Comparison of ENCODE assay signal across 9 mouse cellular contexts in genomic region chr2:84887411-84888271, GRCm38 (mm10). TPM values are rescaled to one million over a fixed set of nuclear protein-coding genes. Genes with fewer than 3 reads are reported as not detected.
DNase-seq lines count a peak whose midpoint lies in the region; ATAC-seq and TF ChIP-seq lines count a peak whose summit lies in the region.
"Had no signal": no experiment of that assay in that cellular context is flagged by ENCODE, and none has a peak within 500 bp of the region (broad histone marks: within the 10 kb centered on the region; RNA-seq: fewer than 3 reads in every experiment).

No protein-coding gene starts in this region.

- H3K4me3 ChIP-seq in thymus, adult 2 months (ENCODE audit: control insufficient read depth, insufficient read depth, low read length), result peak overlapping the region; percentile 28
- peak overlapping the region; percentile 62 for H3K4me3 ChIP-seq in heart, embryonic 16.5 days (ENCODE audit: low read length)
- peak overlapping the region; percentile 23 for H3K4me3 ChIP-seq in macrophage (ENCODE audit: inconsistent target)
- peak overlapping the region; percentile 58 for H3K4me3 ChIP-seq in stomach, embryonic 14.5 days (ENCODE audit: low read depth, low read length)

- H3K4me1 ChIP-seq in thymus, adult 2 months (replicated peaks; ENCODE audit: control insufficient read depth, insufficient read depth, low read length), result peaks cover 14% of the 10 kb centered on the region
- peaks cover 26% of the 10 kb centered on the region for H3K4me1 ChIP-seq in heart, embryonic 16.5 days (ENCODE audit: control insufficient read depth, insufficient read depth, low read length)
- H3K4me1 ChIP-seq in stomach, embryonic 14.5 days (ENCODE audit: control insufficient read depth, insufficient read depth, low read length), result peaks cover 21% of the 10 kb centered on the region

- no peak overlapping the region for H3K27ac ChIP-seq in thymus, adult 2 months (ENCODE audit: control insufficient read depth, insufficient read depth, low read length)
- no peak overlapping the region for H3K27ac ChIP-seq in heart, embryonic 16.5 days (ENCODE audit: low read length)
- no peak overlapping the region for H3K27ac ChIP-seq in macrophage
- H3K27ac ChIP-seq in stomach, embryonic 14.5 days (ENCODE audit: low read length), result no peak overlapping the region

- no peaks in the 10 kb centered on the region for H3K36me3 ChIP-seq in thymus, adult 2 months (ENCODE audit: control insufficient read depth, insufficient read depth, low read length)
- H3K36me3 ChIP-seq in heart, embryonic 16.5 days (ENCODE audit: control insufficient read depth, insufficient read depth), result no peaks in the 10 kb centered on the region
- H3K36me3 ChIP-seq in macrophage (ENCODE audit: inconsistent target), result no peaks in the 10 kb centered on the region
- H3K36me3 ChIP-seq in stomach, embryonic 14.5 days (ENCODE audit: control insufficient read depth, insufficient read depth, low read length), result no peaks in the 10 kb centered on the region

- no peak for TF ChIP-seq POLR2A in thymus, adult 2 months (IDR thresholded peaks at IDR 0.05; ENCODE audit: control insufficient read depth, extremely low read depth, insufficient read depth, low read length, poor library complexity)

- H3K27me3 ChIP-seq in thymus, adult 2 months (ENCODE audit: control insufficient read depth, insufficient read depth, low read length), result peaks cover 27% of the 10 kb centered on the region
- peaks cover 57% of the 10 kb centered on the region for H3K27me3 ChIP-seq in heart, embryonic 16.5 days (ENCODE audit: control insufficient read depth, insufficient read depth, low read length)
- peaks cover 43% of the 10 kb centered on the region for H3K27me3 ChIP-seq in stomach, embryonic 14.5 days (ENCODE audit: control insufficient read depth, insufficient read depth, low read length)

- H3K4me2 ChIP-seq in heart, embryonic 16.5 days (ENCODE audit: low read depth, low read length), result peak overlapping the region; percentile 90
- peak overlapping the region; percentile 90 for H3K4me2 ChIP-seq in stomach, embryonic 14.5 days (replicated peaks; ENCODE audit: low read depth, low read length)

- DNase-seq in thymus, adult 2 months, result no peak
- DNase-seq in thymus, adult 18-20 months, result no peak
- peak; percentile 69 for DNase-seq in embryo, embryonic 10.5 days (ENCODE audit: low spot score)
- peak; percentile 43 to 58 for DNase-seq in kidney, postnatal 25 days

- H3K9me3 ChIP-seq in heart, embryonic 16.5 days (replicated peaks; ENCODE audit: control insufficient read depth, low read length), result no peaks in the 10 kb centered on the region
- no peaks in the 10 kb centered on the region for H3K9me3 ChIP-seq in stomach, embryonic 14.5 days (ENCODE audit: control insufficient read depth, low read depth, low read length)

- 1% methylated on average over 58 of the region's 58 CpGs for WGBS in thymus, adult 2 months
- under 1% methylated on average over 58 of the region's 58 CpGs for WGBS in heart, embryonic 16.5 days
- WGBS in macrophage (ENCODE audit: missing documents), result under 1% methylated on average over 57 of the region's 58 CpGs
- WGBS in stomach, embryonic 14.5 days, result under 1% methylated on average over 58 of the region's 58 CpGs

- H3K79me2 ChIP-seq in macrophage (ENCODE audit: inconsistent target), result no peaks in the 10 kb centered on the region

- peak; percentile 4; the same call in 1 of the 2 replicates for ATAC-seq in heart, embryonic 16.5 days (replicated peaks; ENCODE audit: extremely low read depth, insufficient read depth, low FRiP score)
- ATAC-seq in stomach, embryonic 14.5 days (ENCODE audit: insufficient number of reproducible peaks, insufficient read depth, low FRiP score, low read depth), result peak; percentile 24; the same call in 1 of the 2 replicates
- ATAC-seq in cerebellum, adult (ENCODE audit: insufficient number of reproducible peaks, low FRiP score, low TSS enrichment), result no peak

- H3K9ac ChIP-seq in heart, embryonic 16.5 days (ENCODE audit: low read length), result 0 out of 2 replicates have a peak overlapping the region, but pooled peaks have one; percentile 37
- H3K9ac ChIP-seq in stomach, embryonic 14.5 days (replicated peaks; ENCODE audit: low read depth, low read length), result no peak overlapping the region

- TF ChIP-seq CTCF in thymus, adult 2 months (IDR thresholded peaks at IDR 0.05; ENCODE audit: borderline replicate concordance, control insufficient read depth, extremely low read depth, insufficient read depth, low read length, poor library complexity), result peak; percentile 31; the same call in 1 of the 2 replicates

RNA-seq across cellular contexts. Expression of gene Rtn4rl2, which starts 1.1 kb away (rescaled TPM):
- 1.8 and 2.1 TPM in 2 replicates for polyA plus RNA-seq in thymus, adult 2 months (2012; rRNA removed)
- 1.5 and 1.7 TPM in 2 replicates for polyA plus RNA-seq in heart, embryonic 16.5 days (2015; fragmentation: Nextera tagmentation; extraction: Ambion mirVana)
- not detected for total RNA-seq in macrophage (2018; cell fraction: chromatin; rRNA removed)
- total RNA-seq in macrophage (2018; cell fraction: cytosol; rRNA removed), result under 1 TPM in 1 of 26 experiments, not detected in 25; 0.05 TPM
- total RNA-seq in macrophage (2018; cell fraction: nucleus; rRNA removed), result not detected
- not detected in 3 replicates for polyA plus RNA-seq in macrophage (2018)
- 0.59 and 0.74 TPM in 2 replicates for polyA plus RNA-seq in stomach, embryonic 14.5 days (2014; fragmentation: Nextera tagmentation; extraction: Ambion mirVana)
- polyA plus RNA-seq: erythroblast, embryonic 14.5 days had no signal

RNA-seq across cellular contexts. Expression of gene Slc43a3, which starts 48.7 kb away (rescaled TPM):
- polyA plus RNA-seq in thymus, adult 2 months (2012; rRNA removed), result 64.3 and 65.0 TPM in 2 replicates
- 42.5 and 43.6 TPM in 2 replicates for polyA plus RNA-seq in heart, embryonic 16.5 days (2015; fragmentation: Nextera tagmentation; extraction: Ambion mirVana)
- 10 to 100 TPM in 22 of 26 experiments, 1 to 10 TPM in 4; 7.8 to 99.0 (median 22.4) TPM for total RNA-seq in macrophage (2018; cell fraction: chromatin; rRNA removed)
- 10 to 100 TPM in 17 of 26 experiments, 1 to 10 TPM in 9; 7.5 to 45.7 (median 17.1) TPM for total RNA-seq in macrophage (2018; cell fraction: cytosol; rRNA removed)
- total RNA-seq in macrophage (2018; cell fraction: nucleus; rRNA removed), result 100 to 1,000 TPM in 3 of 26 experiments, 10 to 100 TPM in 22, 1 to 10 TPM in 1; 9.0 to 139 (median 34.7) TPM
- 7.1 to 26.9 TPM (median 13.4 TPM) in 3 replicates for polyA plus RNA-seq in macrophage (2018)
- polyA plus RNA-seq in stomach, embryonic 14.5 days (2014; fragmentation: Nextera tagmentation; extraction: Ambion mirVana), result 40.4 and 40.5 TPM in 2 replicates

RNA-seq across cellular contexts. Expression of gene Slc43a1, which starts 49.0 kb away (rescaled TPM):
- polyA plus RNA-seq in thymus, adult 2 months (2012; rRNA removed), result 106 and 123 TPM in 2 replicates
- polyA plus RNA-seq in heart, embryonic 16.5 days (2015; fragmentation: Nextera tagmentation; extraction: Ambion mirVana), result 8.0 and 8.7 TPM in 2 replicates
- under 1 TPM in 2 of 26 experiments, not detected in 24; 0.29 to 0.57 TPM for total RNA-seq in macrophage (2018; cell fraction: chromatin; rRNA removed)
- total RNA-seq in macrophage (2018; cell fraction: cytosol; rRNA removed), result under 1 TPM in 1 of 26 experiments, not detected in 25; 0.05 TPM
- total RNA-seq in macrophage (2018; cell fraction: nucleus; rRNA removed), result not detected
- polyA plus RNA-seq in macrophage (2018), result 0.10 to 0.20 TPM in 2 of 3 replicates, not detected in the other
- 19.8 and 21.1 TPM in 2 replicates for polyA plus RNA-seq in stomach, embryonic 14.5 days (2014; fragmentation: Nextera tagmentation; extraction: Ambion mirVana)

Comparison
In these comparisons a context has a peak if more than half of its experiments do, and no peak if none do; other contexts are left out.
1. DNase-seq: peak in embryo, embryonic 10.5 days (single experiment) and kidney, postnatal 25 days (2 of 2); none in thymus, adult 2 months (single experiment) and thymus, adult 18-20 months (0 of 2).
2. Peak in every context shown above with its lines, with median percentiles within 50 percentile points of each other: H3K4me3 ChIP-seq.